Mouse (Mus musculus): ENCODE data around the gene Sv2c.

- TF ChIP-seq CTCF (IDR thresholded peaks at IDR 0.05; ENCODE audit: insufficient read depth, low read length), result no peak
- TF ChIP-seq POLR2A (IDR thresholded peaks at IDR 0.05; ENCODE audit: borderline replicate concordance, extremely low read depth, low read depth, low read length), result no peak
Measured at GRCm38 (mm10) chr13:95924201-95924621, 208.2 kb downstream of the Sv2c start.

All from lung, adult 2 months (tissue).